Mouse (Mus musculus) E14TG2a.4 (cell line): Measurements from ENCODE around the gene Gm10837.
A peak's percentile ranks its signal among the peaks of the same experiment; 100 is the strongest.

Experiments used
- H3K27me3 ChIP-seq: 2 replicates; pipeline ENCODE4 v1.6.1; 2014; ENCODE audit warnings: low read length, control low read depth; ENCODE audit not compliant: insufficient read depth
- H3K36me3 ChIP-seq: 2 replicates; pipeline ENCODE4 v1.6.1; 2014; ENCODE audit warnings: low read length, control low read depth; ENCODE audit not compliant: insufficient read depth
- H3K4me1 ChIP-seq: replicated peaks from 2 replicates; pipeline ENCODE4 v1.6.1; 2014; ENCODE audit warnings: low read depth, low read length, control low read depth
- H3K4me3 ChIP-seq: replicated peaks from 2 replicates; pipeline ENCODE4 v1.5.1; 2014; ENCODE audit warnings: mild to moderate bottlenecking, low read length
- H3K9me3 ChIP-seq: 2 replicates; pipeline ENCODE4 v1.6.1; 2014; ENCODE audit warnings: low read length, control low read depth
- CTCF ChIP-seq: conservative IDR thresholded peaks from 2 replicates; pipeline ENCODE4 v1.5.1; 2014; ENCODE audit warnings: low read length
- NANOG ChIP-seq: IDR thresholded peaks from 2 replicates; pipeline ENCODE4 v1.6.1; 2014; ENCODE audit warnings: borderline replicate concordance, low read length, mixed read lengths
- POU5F1 ChIP-seq: IDR thresholded peaks from 2 replicates; pipeline ENCODE4 v1.6.1; 2014; ENCODE audit warnings: low read length, borderline replicate concordance

Gene Gm10837

GRCm38 (mm10) chr14:122468971-122469755 lies 21.2 kb upstream of the Gm10837 start:
- no peak for TF ChIP-seq NANOG
- Histone ChIP-seq H3K4me1 (peaks cover 74% of the 10 kb centered on the region), H3K27me3 (peaks cover 24% of the 10 kb centered on the region), H3K4me3 (peak overlapping the region; percentile 49), H3K36me3 (no peaks in the 10 kb centered on the region), H3K9me3 (no peaks in the 10 kb centered on the region)

- Histone ChIP-seq H3K36me3 (peaks cover 5% of the 10 kb centered on the region), H3K9me3 (no peaks in the 10 kb centered on the region), H3K27me3 (peaks cover 30% of the 10 kb centered on the region), H3K4me3 (no peak overlapping the region), H3K4me1 (peaks cover 70% of the 10 kb centered on the region)
- TF ChIP-seq POU5F1, result no peak
- no peak for TF ChIP-seq NANOG
- TF ChIP-seq CTCF, result no peak
Measured at GRCm38 (mm10) chr14:122471449-122472085, 18.8 kb upstream of the Gm10837 start.

- TF ChIP-seq NANOG, result no peak
- no peak for TF ChIP-seq CTCF
- no peak for TF ChIP-seq POU5F1
- Histone ChIP-seq H3K36me3 (peaks cover 6% of the 10 kb centered on the region), H3K9me3 (no peaks in the 10 kb centered on the region), H3K4me1 (peaks cover 70% of the 10 kb centered on the region), H3K27me3 (peaks cover 36% of the 10 kb centered on the region), H3K4me3 (peak overlapping the region; percentile 54)
Measured at GRCm38 (mm10) chr14:122472161-122472560, 18.2 kb upstream of the Gm10837 start.

- H3K9me3 ChIP-seq, result no peaks in the 10 kb centered on the region
- H3K27me3 ChIP-seq, result peaks cover 41% of the 10 kb centered on the region
- H3K4me3 ChIP-seq, result peak overlapping the region; percentile 54
- H3K4me1 ChIP-seq, result peaks cover 70% of the 10 kb centered on the region
- H3K36me3 ChIP-seq, result peaks cover 10% of the 10 kb centered on the region
- TF ChIP-seq NANOG (no peak), CTCF (no peak), POU5F1 (no peak)
Measured at GRCm38 (mm10) chr14:122472647-122473046, 17.7 kb upstream of the Gm10837 start.

GRCm38 (mm10) chr14:122473211-122473751 lies 17.1 kb upstream of the Gm10837 start:
- Histone ChIP-seq H3K36me3 (peaks cover 16% of the 10 kb centered on the region), H3K4me3 (peak overlapping the region; percentile 91), H3K27me3 (peaks cover 46% of the 10 kb centered on the region), H3K9me3 (no peaks in the 10 kb centered on the region), H3K4me1 (peaks cover 70% of the 10 kb centered on the region)
- TF ChIP-seq POU5F1 (no peak), CTCF (no peak), NANOG (no peak)

- Histone ChIP-seq H3K4me1 (peaks cover 67% of the 10 kb centered on the region), H3K9me3 (no peaks in the 10 kb centered on the region), H3K27me3 (peaks cover 48% of the 10 kb centered on the region), H3K36me3 (peaks cover 22% of the 10 kb centered on the region), H3K4me3 (peak overlapping the region; percentile 91)
- no peak for TF ChIP-seq NANOG
- no peak for TF ChIP-seq CTCF
- no peak for TF ChIP-seq POU5F1
Measured at GRCm38 (mm10) chr14:122474041-122474890, 16.1 kb upstream of the Gm10837 start.

GRCm38 (mm10) chr14:122474891-122475556 lies 15.4 kb upstream of the Gm10837 start, which contains the start of gene Zic2:
Gene Zic2 (plus strand): TSS chr14:122475435.
- peaks cover 64% of the 10 kb centered on the region for H3K4me1 ChIP-seq
- peaks cover 47% of the 10 kb centered on the region for H3K27me3 ChIP-seq
- peak within 1 kb of the TSS; percentile 91 for H3K4me3 ChIP-seq
- TF ChIP-seq POU5F1 (no peak), CTCF (no peak), NANOG (no peak)
- H3K9me3 ChIP-seq, result no peaks in the 10 kb centered on the region
- H3K36me3 ChIP-seq, result peaks cover 27% of the 10 kb centered on the region

- no peak for TF ChIP-seq POU5F1
- TF ChIP-seq NANOG, result no peak
- TF ChIP-seq CTCF, result no peak
- H3K27me3 ChIP-seq, result peaks cover 51% of the 10 kb centered on the region
- H3K9me3 ChIP-seq, result no peaks in the 10 kb centered on the region
- peaks cover 31% of the 10 kb centered on the region for H3K36me3 ChIP-seq
- H3K4me1 ChIP-seq, result peaks cover 66% of the 10 kb centered on the region
- peak overlapping the region; percentile 91 for H3K4me3 ChIP-seq
Measured at GRCm38 (mm10) chr14:122475557-122476040, 14.8 kb upstream of the Gm10837 start.
